In genomic region chr5:107162812-107163211, GRCm38 (mm10) we compare ENCODE assay signal across 20 mouse cellular contexts.
"Had no signal": no experiment of that assay in that cellular context is flagged by ENCODE, and none has a peak within 500 bp of the region (broad histone marks: within the 10 kb centered on the region; RNA-seq: fewer than 3 reads in every experiment).

No protein-coding gene starts in this region.

- DNase-seq: kidney, adult 11 months; kidney, adult 9 months; kidney, postnatal 14 days; kidney, postnatal 4 days; liver, postnatal 0 days; lung, embryonic 14.5 days; right cerebral cortex, adult 18-20 months; right cerebral cortex, postnatal 25 days; spleen, adult 18-20 months; thymus, postnatal 25 days had no signal

- H3K36me3 ChIP-seq: limb, embryonic 12.5 days; midbrain, embryonic 12.5 days; midbrain, embryonic 15.5 days; neural tube, embryonic 12.5 days; neural tube, embryonic 15.5 days; stomach, embryonic 15.5 days had no signal

- ATAC-seq: liver, postnatal 0 days; lung, postnatal 0 days; midbrain, embryonic 15.5 days had no signal

- H3K27me3 ChIP-seq: limb, embryonic 12.5 days; midbrain, embryonic 15.5 days; neural tube, embryonic 12.5 days; neural tube, embryonic 15.5 days; stomach, embryonic 15.5 days had no signal

- H3K9ac ChIP-seq: limb, embryonic 12.5 days; liver, embryonic 14.5 days; liver, postnatal 0 days; lung, embryonic 14.5 days; midbrain, embryonic 12.5 days; midbrain, embryonic 15.5 days; neural tube, embryonic 12.5 days; neural tube, embryonic 15.5 days; stomach, embryonic 15.5 days had no signal

- H3K4me2 ChIP-seq: limb, embryonic 12.5 days; liver, embryonic 11.5 days; lung, embryonic 14.5 days; midbrain, embryonic 12.5 days; midbrain, embryonic 15.5 days; neural tube, embryonic 12.5 days; neural tube, embryonic 15.5 days; stomach, embryonic 15.5 days had no signal

- H3K27ac ChIP-seq: limb, embryonic 12.5 days; liver, embryonic 14.5 days; macrophage; midbrain, embryonic 12.5 days; midbrain, embryonic 15.5 days; neural tube, embryonic 12.5 days; neural tube, embryonic 15.5 days; stomach, embryonic 15.5 days had no signal

- H3K9me3 ChIP-seq: limb, embryonic 12.5 days; midbrain, embryonic 12.5 days; midbrain, embryonic 15.5 days; neural tube, embryonic 12.5 days; neural tube, embryonic 15.5 days; stomach, embryonic 15.5 days had no signal

- H3K4me3 ChIP-seq: limb, embryonic 12.5 days; midbrain, embryonic 12.5 days; midbrain, embryonic 15.5 days; neural tube, embryonic 12.5 days; neural tube, embryonic 15.5 days; stomach, embryonic 15.5 days had no signal
